Mouse (Mus musculus) ES-Bruce4 (cell line): ENCODE measurements at regions not wholly inside any gene's neighbourhood (a gene's known extent, or its start where the extent isn't known, plus 50 kb on each side); places are given as distances from the start of the nearest gene placed in this dataset.

Source experiments
- CTCF ChIP-seq: IDR thresholded peaks from one replicate; pipeline ENCODE4 v1.8.1; 2011; ENCODE audit warnings: low read depth, low read length
- EP300 ChIP-seq: IDR thresholded peaks from 2 replicates; pipeline ENCODE4 v1.6.1; 2011; ENCODE audit warnings: low read depth, low read length; ENCODE audit not compliant: insufficient read depth
- POLR2A ChIP-seq: IDR thresholded peaks from one replicate; pipeline ENCODE4 v1.8.1; 2011; ENCODE audit warnings: low read length; ENCODE audit not compliant: insufficient read depth

GRCm38 (mm10) chr10:14321503-14321902 lies 224.0 kb downstream of the Adgrg6 start:
- TF ChIP-seq POLR2A (no peak), CTCF (peak; percentile 42), EP300 (no peak)
